Mouse (Mus musculus) lung, adult 2 months (tissue): Measurements from ENCODE around the gene Nkd2. TPM values are rescaled to one million over a fixed set of nuclear protein-coding genes. Genes with fewer than 3 reads are reported as not detected.

Source experiments
- DNase-seq: peaks from one replicate; pipeline ENCODE4 v3.0.0; 2022
- H3K4me1 ChIP-seq: fragments of 200-500 bp; 2 replicates; pipeline ENCODE4 v1.6.1; 2011; ENCODE audit warnings: low read length; ENCODE audit not compliant: control insufficient read depth, insufficient read depth
- H3K4me3 ChIP-seq: fragments of 200-500 bp; replicated peaks from 2 replicates; pipeline ENCODE3; 2011; ENCODE audit warnings: low read depth, mild to moderate bottlenecking, control low read depth, low read length; ENCODE audit errors: extremely low read depth
- CTCF ChIP-seq: fragments of 200-500 bp; IDR thresholded peaks from 2 replicates; pipeline ENCODE4 v1.5.1; 2011; ENCODE audit warnings: mild to moderate bottlenecking, low read length, control low read depth; ENCODE audit not compliant: insufficient read depth
- POLR2A ChIP-seq: fragments of 200-500 bp; IDR thresholded peaks from 2 replicates; pipeline ENCODE4 v1.6.1; 2011; ENCODE audit warnings: low read depth, mild to moderate bottlenecking, control low read depth, low read length, borderline replicate concordance; ENCODE audit errors: extremely low read depth
- WGBS: fragments of 180-500 bp; shearing (Covaris S2); methylation state at CpG from one replicate; pipeline ENCODE4 v1.1.7; 2018; 5-methylcytosine and 5-hydroxymethylcytosine counted together
- polyA plus RNA-seq: library from polyadenylated mRNA; depleted of rRNA; stranded (reverse); fragments of >200 nt; gene quantifications from 2 replicates; pipeline ENCODE4 v1.2.3, GENCODE M21; 2012

Gene Nkd2
- polyA plus RNA-seq, 1 experiment = 12.1 TPM

DNA sequence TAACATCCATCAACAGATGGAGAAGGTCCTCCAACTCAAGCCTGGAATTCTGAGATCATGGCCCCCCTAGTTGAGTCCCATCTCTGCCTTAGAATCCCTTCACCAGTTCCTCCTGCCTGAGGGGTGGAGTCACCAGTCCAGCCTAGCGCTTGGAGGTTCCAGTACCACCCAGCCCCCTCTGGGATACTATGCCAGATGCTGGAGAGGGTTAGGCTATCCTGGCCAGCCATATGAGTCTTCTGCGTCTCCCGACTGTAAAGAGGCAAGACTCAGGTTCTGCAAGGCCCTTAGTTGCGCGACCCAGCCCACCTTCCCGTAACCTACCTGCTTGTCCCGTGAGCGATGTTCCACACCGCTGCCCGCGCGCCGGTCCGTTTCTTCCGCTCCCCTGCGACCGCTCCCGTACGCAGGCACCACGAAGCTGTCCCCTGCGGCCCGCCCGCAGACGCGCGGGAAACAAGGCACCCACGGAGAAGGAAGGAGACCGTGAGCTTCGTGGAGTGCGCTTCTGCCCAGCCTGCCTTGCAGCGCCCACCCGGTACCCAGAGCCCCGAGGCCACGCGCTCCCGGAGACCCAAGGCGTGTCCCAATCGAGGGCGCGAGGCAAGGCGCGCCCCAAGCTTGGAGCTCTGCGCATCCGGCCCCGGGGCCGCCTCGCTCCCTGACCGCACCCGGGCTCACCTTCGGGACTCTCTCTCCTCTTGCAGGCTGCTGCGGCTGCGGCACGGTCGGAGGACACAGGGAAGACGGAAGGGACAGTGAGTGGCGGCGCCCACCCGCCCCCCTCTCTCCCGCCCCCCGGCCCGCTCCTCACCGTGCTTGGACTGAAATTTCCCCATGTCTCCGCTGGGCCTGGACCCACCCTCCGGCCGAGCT, 604 bp downstream of the Nkd2 start:
- H3K4me3 ChIP-seq = peak overlapping the region; percentile 75
- DNase-seq = peak; percentile 13
- H3K4me1 ChIP-seq = no peaks in the 10 kb centered on the region
- no peak for TF ChIP-seq POLR2A
- no peak for TF ChIP-seq CTCF
- WGBS = 2% methylated on average over 62 of the region's 65 CpGs

DNA sequence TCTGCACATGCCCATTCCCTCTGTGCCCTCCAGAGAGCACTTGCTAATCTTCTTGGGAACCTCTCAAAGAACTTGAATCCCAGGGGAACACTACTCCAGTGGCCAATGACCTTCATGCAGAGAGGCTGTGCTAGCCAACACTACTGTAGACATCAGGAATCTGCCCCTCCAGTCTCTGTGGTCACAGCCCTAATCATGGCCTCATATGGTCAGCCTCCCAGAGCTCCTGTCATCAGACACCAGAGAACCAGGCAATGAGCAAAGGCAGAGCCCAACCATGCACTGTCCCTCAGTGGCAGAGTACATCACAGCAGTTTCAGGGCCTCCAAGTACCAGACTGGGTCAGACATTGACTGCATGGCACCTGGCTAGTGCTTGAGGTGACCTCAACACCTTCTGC, 4.7 kb downstream of the Nkd2 start:
- DNase-seq = no peak
- no peaks in the 10 kb centered on the region for H3K4me1 ChIP-seq
- no peak for TF ChIP-seq POLR2A
- TF ChIP-seq CTCF = no peak
- no peak overlapping the region for H3K4me3 ChIP-seq

DNA sequence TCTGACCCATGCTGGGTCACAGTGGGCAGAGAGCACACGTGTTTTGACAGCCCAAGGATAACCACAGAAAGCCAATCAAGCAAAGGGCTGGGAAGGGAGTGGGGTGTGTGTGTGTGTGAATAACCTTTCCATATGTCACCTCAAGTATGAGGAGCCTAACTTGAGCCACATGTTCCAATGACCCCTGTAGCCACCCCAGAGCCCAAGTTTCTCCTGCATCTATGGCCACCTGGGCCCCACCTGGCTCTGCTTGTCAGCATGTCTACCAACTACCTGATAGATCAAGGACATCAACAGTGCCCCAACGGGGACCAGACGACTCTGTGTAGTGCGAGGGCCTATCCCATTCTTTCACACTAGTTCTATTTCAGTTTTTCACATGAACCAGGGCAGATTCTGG, 7.7 kb downstream of the Nkd2 start:
- no peak overlapping the region for H3K4me3 ChIP-seq
- peaks cover 7% of the 10 kb centered on the region for H3K4me1 ChIP-seq
- no peak for DNase-seq
- 89% methylated on average over 4 of the region's 4 CpGs for WGBS
- TF ChIP-seq CTCF (no peak), POLR2A (no peak)

GRCm38 (mm10) chr13:73839137-73839548, 8.3 kb downstream of the Nkd2 start:
- Histone ChIP-seq H3K4me1 (peaks cover 7% of the 10 kb centered on the region), H3K4me3 (no peak overlapping the region)
- 85% methylated on average over 11 of the region's 11 CpGs for WGBS
- TF ChIP-seq CTCF (no peak), POLR2A (no peak)
- no peak for DNase-seq

- WGBS = 79% methylated on average over 8 of the region's 8 CpGs
- H3K4me1 ChIP-seq = peaks cover 7% of the 10 kb centered on the region
- no peak for DNase-seq
- TF ChIP-seq POLR2A (no peak), CTCF (no peak)
- H3K4me3 ChIP-seq = no peak overlapping the region
These were observed 9.7 kb downstream of the Nkd2 start for GRCm38 (mm10) chr13:73837708-73838107.

DNA sequence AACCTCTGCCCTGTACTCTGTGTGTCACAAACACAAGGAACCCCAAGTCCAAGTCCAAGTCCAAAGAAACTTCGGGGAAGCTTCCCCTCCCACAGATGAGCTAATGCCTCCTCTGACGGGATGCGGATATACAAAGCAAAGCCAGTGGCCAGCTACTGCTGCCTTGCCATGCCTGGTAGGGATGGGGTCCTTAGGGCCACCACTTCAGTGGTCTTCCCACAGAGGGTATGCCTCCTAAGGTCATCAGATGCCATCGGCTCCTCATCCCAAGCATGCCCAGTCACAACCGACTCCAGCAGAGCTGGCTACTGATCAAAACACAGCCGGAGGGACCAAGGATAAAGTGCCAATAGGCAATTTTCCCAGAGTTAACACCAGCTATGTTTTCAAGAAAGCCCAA, 10.9 kb downstream of the Nkd2 start:
- TF ChIP-seq CTCF = no peak
- TF ChIP-seq POLR2A = no peak
- no peak for DNase-seq
- no peak overlapping the region for H3K4me3 ChIP-seq
- WGBS = 54% methylated on average over 6 of the region's 6 CpGs
- H3K4me1 ChIP-seq = peaks cover 10% of the 10 kb centered on the region

- TF ChIP-seq CTCF (no peak), POLR2A (no peak)
- WGBS = 25% methylated on average over 4 of the region's 4 CpGs
These were observed 11.6 kb downstream of the Nkd2 start for GRCm38 (mm10) chr13:73835791-73836190.

GRCm38 (mm10) chr13:73833809-73834208, 13.6 kb downstream of the Nkd2 start:
- Histone ChIP-seq H3K4me1 (peaks cover 10% of the 10 kb centered on the region), H3K4me3 (no peak overlapping the region)
- no peak for DNase-seq
- 57% methylated on average over 12 of the region's 12 CpGs for WGBS
- TF ChIP-seq CTCF (no peak), POLR2A (no peak)

More at GRCm38 (mm10) chr13:73835791-73836190, 11.6 kb downstream of the Nkd2 start:
- peaks cover 10% of the 10 kb centered on the region for H3K4me1 ChIP-seq
- no peak overlapping the region for H3K4me3 ChIP-seq
- DNase-seq = no peak

- peak; percentile 57 for DNase-seq
- TF ChIP-seq CTCF = peak; percentile 71
- TF ChIP-seq POLR2A = no peak
- peaks cover 8% of the 10 kb centered on the region for H3K4me1 ChIP-seq
- WGBS = 5% methylated on average over 2 of the region's 2 CpGs
- H3K4me3 ChIP-seq = no peak overlapping the region
These were observed 15.9 kb downstream of the Nkd2 start for GRCm38 (mm10) chr13:73831486-73831885.

DNA sequence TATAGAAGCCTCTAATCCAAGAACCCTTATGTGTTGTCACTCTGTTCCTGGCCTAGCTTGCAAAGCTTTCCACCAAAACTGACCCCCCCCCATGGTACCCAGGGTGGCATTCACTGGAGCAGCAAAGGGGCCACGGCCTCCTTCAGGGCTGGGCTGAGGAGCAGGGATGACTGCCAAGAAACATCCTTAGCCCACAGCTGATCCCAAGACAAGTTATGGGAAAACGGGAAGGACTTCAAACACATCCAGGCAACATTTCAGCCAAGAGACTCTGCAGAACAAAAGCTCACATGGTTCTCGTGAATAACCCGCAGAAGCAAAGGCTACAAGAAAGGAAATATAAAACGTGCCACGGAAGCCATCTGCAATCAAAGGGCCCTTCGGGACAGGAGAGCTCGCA, 20.2 kb downstream of the Nkd2 start:
- no peak for DNase-seq
- Histone ChIP-seq H3K4me3 (no peak overlapping the region), H3K4me1 (peaks cover 2% of the 10 kb centered on the region; the same call in 1 of the 2 replicates)
- no peak for TF ChIP-seq CTCF
- TF ChIP-seq POLR2A = no peak
- 59% methylated on average over 8 of the region's 8 CpGs for whole genome bisulfite sequencing
